Mouse (Mus musculus) activated CD4-positive, CD25-positive, alpha-beta regulatory T cell, adult 4 months (primary cell): ENCODE results near the gene Ndufa13. TPM values are rescaled to one million over a fixed set of nuclear protein-coding genes. Genes with fewer than 3 reads are reported as not detected.

ENCODE experiments used
- polyA plus RNA-seq, 2 experiments: library from polyadenylated mRNA; unstranded; fragments of 100-300 nt; shearing (Covaris generic); gene quantifications; one replicate each; pipeline ENCODE4 v1.2.1; 2017

Ndufa13 gene
- polyA plus RNA-seq, 2 experiments from 2014 or later: 231 to 276 TPM

Other genes with a start within 250 kb of the Ndufa13 start
- gene Zfp964, start 248.1 kb downstream of the Ndufa13 start, polyA plus RNA-seq: under 1 TPM; 0.08 to 0.17 TPM
- gene Zfp869, start 191.8 kb downstream of the Ndufa13 start, polyA plus RNA-seq: 10 to 100 TPM; 33.1 to 40.6 TPM
- gene Zfp963, start 152.6 kb downstream of the Ndufa13 start, polyA plus RNA-seq: 1 to 10 TPM; 5.3 to 8.8 TPM
- gene Gm20422, start 127.7 kb downstream of the Ndufa13 start, polyA plus RNA-seq: 1 to 10 TPM in 1 of 2 experiments, not detected in 1; 2.0 TPM
- gene Atp13a1, start 111.4 kb downstream of the Ndufa13 start, polyA plus RNA-seq: 10 to 100 TPM; 17.4 to 20.7 TPM
- 10 to 100 TPM; 15.8 to 20.6 TPM for gene Zfp866, start 111.4 kb downstream of the Ndufa13 start, polyA plus RNA-seq
- gene Gmip, start 93.9 kb downstream of the Ndufa13 start, polyA plus RNA-seq: 10 to 100 TPM; 66.3 to 86.0 TPM
- gene Lpar2, start 80.1 kb downstream of the Ndufa13 start, polyA plus RNA-seq: under 1 TPM; 0.38 to 0.52 TPM
- 10 to 100 TPM; 13.1 to 15.4 TPM for gene Pbx4, start 70.1 kb downstream of the Ndufa13 start, polyA plus RNA-seq
- gene Cilp2, start 14.9 kb downstream of the Ndufa13 start, polyA plus RNA-seq: not detected
- not detected for gene Tssk6, start 374 bp downstream of the Ndufa13 start, polyA plus RNA-seq
- gene Yjefn3, start 154 bp upstream of the Ndufa13 start, polyA plus RNA-seq: under 1 TPM in 1 of 2 experiments, not detected in 1; 0.82 TPM
- 10 to 100 TPM; 22.9 to 25.8 TPM for gene Gatad2a, start 93.8 kb upstream of the Ndufa13 start, polyA plus RNA-seq
- 10 to 100 TPM; 36.4 to 50.1 TPM for gene Mau2, start 140.2 kb upstream of the Ndufa13 start, polyA plus RNA-seq
- gene Sugp1, start 140.3 kb upstream of the Ndufa13 start, polyA plus RNA-seq: 10 to 100 TPM; 45.0 to 46.4 TPM
- gene Tm6sf2, start 170.4 kb upstream of the Ndufa13 start, polyA plus RNA-seq: under 1 TPM; 0.34 to 0.69 TPM
- not detected for gene Hapln4, start 180.9 kb upstream of the Ndufa13 start, polyA plus RNA-seq
- not detected for gene Ncan, start 218.3 kb upstream of the Ndufa13 start, polyA plus RNA-seq
- gene Nr2c2ap, start 228.8 kb upstream of the Ndufa13 start, polyA plus RNA-seq: 10 to 100 TPM; 34.3 to 56.0 TPM
- 10 to 100 TPM; 36.2 to 58.5 TPM for gene Rfxank, start 236.6 kb upstream of the Ndufa13 start, polyA plus RNA-seq
- 100 to 1,000 TPM in 1 of 2 experiments, 10 to 100 TPM in 1; 98.5 to 112 TPM for gene Borcs8, start 236.9 kb upstream of the Ndufa13 start, polyA plus RNA-seq
- gene Mef2b, start 237.2 kb upstream of the Ndufa13 start, polyA plus RNA-seq: not detected